Mouse (Mus musculus): ENCODE results near the gene Fam129a. TPM values are rescaled to one million over a fixed set of nuclear protein-coding genes. Genes with fewer than 3 reads are reported as not detected.

Gene Fam129a
- polyA plus RNA-seq, 1 experiment from 2014 or later, result 0.93 TPM

DNA sequence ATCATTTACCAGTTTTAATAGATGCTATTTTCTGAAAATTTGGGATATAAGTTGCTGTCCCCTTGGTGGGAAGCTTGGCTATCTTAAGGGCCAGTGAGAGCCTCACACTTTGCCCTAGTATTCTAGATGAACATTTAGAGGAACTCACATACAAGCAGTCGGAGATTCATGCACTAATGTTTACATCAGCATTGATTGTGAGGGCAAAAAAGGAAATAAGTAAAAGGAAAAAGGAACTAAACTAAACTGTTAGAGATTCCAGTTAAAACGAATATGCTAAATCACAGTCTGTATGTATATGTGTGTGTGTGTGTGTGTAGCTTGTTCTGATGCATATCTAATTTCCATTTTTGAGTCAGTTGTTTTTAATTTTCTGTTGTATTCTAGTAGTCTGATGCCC, 54.7 kb downstream of the Fam129a start:
- DNase-seq (no peak), ATAC-seq (ENCODE audit: low FRiP score, low TSS enrichment) (no peak)
- no peak overlapping the region for H3K4me3 ChIP-seq (replicated peaks; ENCODE audit: low read depth, low read length)
- no peak overlapping the region for H3K27ac ChIP-seq (replicated peaks; ENCODE audit: low read depth, low read length)
- no peak overlapping the region for H3K4me2 ChIP-seq (ENCODE audit: low read length)
- H3K9ac ChIP-seq (replicated peaks; ENCODE audit: low read length), result no peak overlapping the region
- WGBS, result 88% methylated on average over 2 of the region's 2 CpGs
- H3K4me1 ChIP-seq (ENCODE audit: control insufficient read depth, insufficient read depth, low read length), result no peaks in the 10 kb centered on the region
- H3K27me3 ChIP-seq (ENCODE audit: control insufficient read depth, insufficient read depth, low read length), result no peaks in the 10 kb centered on the region
- H3K9me3 ChIP-seq (ENCODE audit: control insufficient read depth, low read length), result no peaks in the 10 kb centered on the region
- no peaks in the 10 kb centered on the region for H3K36me3 ChIP-seq (ENCODE audit: control insufficient read depth, insufficient read depth, low read length)

DNA sequence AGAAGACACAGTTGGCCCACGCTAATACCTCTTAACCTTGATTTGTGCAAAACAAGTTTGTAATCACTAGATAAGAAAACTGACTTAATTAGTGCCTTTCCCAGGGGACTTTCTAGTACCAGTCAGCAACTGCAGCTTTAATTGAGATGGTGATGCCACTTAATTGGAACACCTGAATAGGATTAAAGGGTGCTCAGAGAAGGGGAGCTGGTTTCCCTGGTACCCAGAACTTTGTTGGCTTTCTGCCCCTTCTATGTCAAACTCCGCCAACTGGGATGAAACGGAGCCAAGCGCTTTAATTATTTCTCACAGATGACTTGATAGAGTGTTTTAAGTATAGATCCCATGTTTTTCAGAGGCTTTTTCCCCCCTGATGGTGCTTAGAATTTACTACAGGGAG, 55.6 kb downstream of the Fam129a start:
- Histone ChIP-seq H3K4me2 (ENCODE audit: low read length) (no peak overlapping the region), H3K9ac (replicated peaks; ENCODE audit: low read length) (no peak overlapping the region), H3K4me3 (replicated peaks; ENCODE audit: low read depth, low read length) (no peak overlapping the region), H3K27me3 (ENCODE audit: control insufficient read depth, insufficient read depth, low read length) (no peaks in the 10 kb centered on the region), H3K9me3 (ENCODE audit: control insufficient read depth, low read length) (no peaks in the 10 kb centered on the region), H3K4me1 (ENCODE audit: control insufficient read depth, insufficient read depth, low read length) (peaks cover 8% of the 10 kb centered on the region; the same call in 1 of the 2 replicates), H3K36me3 (ENCODE audit: control insufficient read depth, insufficient read depth, low read length) (no peaks in the 10 kb centered on the region), H3K27ac (replicated peaks; ENCODE audit: low read depth, low read length) (no peak overlapping the region)
- DNase-seq (peak; percentile 53), ATAC-seq (ENCODE audit: low FRiP score, low TSS enrichment) (no peak)
- WGBS, result 47% methylated on average over 4 of the region's 4 CpGs

DNA sequence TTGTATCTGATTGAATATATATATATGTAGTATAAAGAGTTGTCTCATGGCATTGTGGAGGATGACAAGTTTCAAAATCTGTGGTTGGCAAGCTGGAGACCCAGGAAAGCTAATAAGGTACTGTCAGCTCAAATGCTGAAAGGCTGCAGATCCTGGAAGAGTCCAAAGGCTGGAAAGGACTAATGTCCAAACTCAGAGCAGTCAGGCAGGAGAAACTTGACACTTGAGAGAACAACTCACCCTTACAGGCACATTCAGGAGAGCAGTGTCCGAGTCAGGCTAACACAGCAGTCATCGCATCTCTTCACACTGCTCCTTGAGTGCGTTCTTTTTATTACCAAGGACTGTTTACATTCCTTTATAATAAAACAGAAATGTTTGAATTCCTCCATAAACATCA, 56.2 kb downstream of the Fam129a start:
- WGBS, result 64% methylated on average over 3 of the region's 3 CpGs
- Histone ChIP-seq H3K9me3 (ENCODE audit: control insufficient read depth, low read length) (no peaks in the 10 kb centered on the region), H3K4me2 (ENCODE audit: low read length) (no peak overlapping the region), H3K27me3 (ENCODE audit: control insufficient read depth, insufficient read depth, low read length) (no peaks in the 10 kb centered on the region), H3K9ac (replicated peaks; ENCODE audit: low read length) (no peak overlapping the region), H3K4me3 (replicated peaks; ENCODE audit: low read depth, low read length) (no peak overlapping the region), H3K27ac (replicated peaks; ENCODE audit: low read depth, low read length) (no peak overlapping the region), H3K4me1 (ENCODE audit: control insufficient read depth, insufficient read depth, low read length) (peaks cover 8% of the 10 kb centered on the region; the same call in 1 of the 2 replicates), H3K36me3 (ENCODE audit: control insufficient read depth, insufficient read depth, low read length) (no peaks in the 10 kb centered on the region)
- no peak for DNase-seq
- ATAC-seq (ENCODE audit: low FRiP score, low TSS enrichment), result no peak

DNA sequence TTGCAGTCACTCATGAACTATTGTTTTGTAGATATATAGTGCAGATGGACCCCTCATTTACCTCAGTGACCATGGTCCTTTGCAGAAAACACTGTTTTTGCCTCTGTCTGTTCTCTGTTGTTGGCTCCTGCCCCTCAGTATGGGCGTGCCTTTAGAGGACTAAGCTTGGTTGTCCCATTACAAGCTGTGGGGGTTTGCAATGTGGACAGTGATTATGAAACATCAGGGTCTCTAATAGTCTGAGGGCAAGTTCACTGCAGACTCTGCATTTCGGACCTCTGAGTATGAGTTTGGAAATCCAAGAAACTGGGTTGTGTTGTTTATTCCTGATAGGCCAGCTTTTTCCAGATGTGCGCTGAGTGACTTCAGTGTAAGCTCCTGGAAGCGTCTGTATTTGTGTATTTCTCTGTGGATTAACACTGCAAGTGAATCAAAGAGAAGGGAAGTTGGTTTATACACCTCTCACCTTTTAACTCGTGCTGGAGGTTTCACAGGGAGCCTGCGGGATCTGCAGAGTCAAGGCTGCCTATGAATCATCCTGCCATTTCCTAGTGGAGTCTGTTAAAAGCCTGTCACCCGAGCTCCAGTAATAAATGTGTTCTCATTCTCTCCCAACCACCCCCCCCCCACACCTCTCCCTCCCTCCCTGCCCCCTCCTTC, 58.7 kb downstream of the Fam129a start:
- H3K27me3 ChIP-seq (ENCODE audit: control insufficient read depth, insufficient read depth, low read length), result no peaks in the 10 kb centered on the region
- 63% methylated on average over 7 of the region's 7 CpGs for WGBS
- ATAC-seq (ENCODE audit: low FRiP score, low TSS enrichment), result no peak

DNA sequence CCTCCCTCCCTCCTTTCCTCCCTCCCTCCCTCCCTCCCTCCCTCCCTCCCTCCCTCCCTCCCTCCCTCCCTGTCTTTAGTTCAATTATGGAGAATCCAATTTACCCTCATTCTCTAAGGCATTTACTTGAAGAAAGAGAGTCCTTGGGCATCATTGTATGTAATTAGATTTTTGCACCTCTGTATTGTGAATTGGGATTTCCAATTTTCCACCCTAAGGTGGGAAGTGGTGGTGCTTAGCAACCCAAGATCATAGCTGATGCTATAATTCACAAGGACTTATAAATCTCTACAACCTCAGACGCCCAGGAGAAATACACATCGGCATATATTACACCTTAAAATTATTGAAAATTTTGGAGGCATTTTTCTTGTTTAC, 59.3 kb downstream of the Fam129a start:
- DNase-seq (peak; percentile 41), ATAC-seq (ENCODE audit: low FRiP score, low TSS enrichment) (no peak)
- Histone ChIP-seq H3K27ac (replicated peaks; ENCODE audit: low read depth, low read length) (no peak overlapping the region), H3K4me1 (ENCODE audit: control insufficient read depth, insufficient read depth, low read length) (peaks cover 8% of the 10 kb centered on the region; the same call in 1 of the 2 replicates), H3K4me3 (replicated peaks; ENCODE audit: low read depth, low read length) (no peak overlapping the region), H3K9ac (replicated peaks; ENCODE audit: low read length) (no peak overlapping the region), H3K4me2 (ENCODE audit: low read length) (no peak overlapping the region), H3K36me3 (ENCODE audit: control insufficient read depth, insufficient read depth, low read length) (no peaks in the 10 kb centered on the region), H3K9me3 (ENCODE audit: control insufficient read depth, low read length) (no peaks in the 10 kb centered on the region), H3K27me3 (ENCODE audit: control insufficient read depth, insufficient read depth, low read length) (no peaks in the 10 kb centered on the region)
- WGBS, result 58% methylated on average over 2 of the region's 2 CpGs

More for the DNA sequence above, 58.7 kb downstream of the Fam129a start:
- Histone ChIP-seq H3K27ac (replicated peaks; ENCODE audit: low read depth, low read length) (no peak overlapping the region; the same call in 1 of the 2 replicates), H3K9ac (replicated peaks; ENCODE audit: low read length) (no peak overlapping the region), H3K4me1 (ENCODE audit: control insufficient read depth, insufficient read depth, low read length) (peaks cover 8% of the 10 kb centered on the region; the same call in 1 of the 2 replicates), H3K4me2 (ENCODE audit: low read length) (no peak overlapping the region), H3K36me3 (ENCODE audit: control insufficient read depth, insufficient read depth, low read length) (no peaks in the 10 kb centered on the region), H3K9me3 (ENCODE audit: control insufficient read depth, low read length) (no peaks in the 10 kb centered on the region), H3K4me3 (replicated peaks; ENCODE audit: low read depth, low read length) (no peak overlapping the region)
- DNase-seq, result peak; percentile 33

DNA sequence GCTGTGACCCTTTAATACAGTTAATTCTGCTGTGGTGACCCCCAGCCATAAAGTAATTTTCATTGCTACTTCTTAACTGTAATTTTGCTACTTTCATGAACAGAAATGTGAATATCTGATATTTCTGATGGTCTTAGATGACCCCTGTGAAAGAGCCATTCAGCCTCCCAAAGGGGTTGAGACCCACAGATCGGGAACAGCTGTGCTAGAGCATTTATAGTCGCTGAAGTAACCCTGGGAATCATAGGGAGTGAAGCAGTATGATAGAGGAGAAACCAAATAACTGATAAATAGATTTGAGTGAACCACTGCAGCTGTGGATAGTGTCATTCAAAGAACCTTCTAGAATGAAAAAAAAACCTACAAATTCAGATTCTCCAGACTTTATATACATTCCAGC, 60.1 kb downstream of the Fam129a start:
- Histone ChIP-seq H3K27me3 (ENCODE audit: control insufficient read depth, insufficient read depth, low read length) (no peaks in the 10 kb centered on the region), H3K9me3 (ENCODE audit: control insufficient read depth, low read length) (no peaks in the 10 kb centered on the region), H3K36me3 (ENCODE audit: control insufficient read depth, insufficient read depth, low read length) (no peaks in the 10 kb centered on the region), H3K9ac (replicated peaks; ENCODE audit: low read length) (no peak overlapping the region), H3K4me3 (replicated peaks; ENCODE audit: low read depth, low read length) (no peak overlapping the region), H3K4me1 (ENCODE audit: control insufficient read depth, insufficient read depth, low read length) (peaks cover 8% of the 10 kb centered on the region; the same call in 1 of the 2 replicates), H3K4me2 (ENCODE audit: low read length) (no peak overlapping the region), H3K27ac (replicated peaks; ENCODE audit: low read depth, low read length) (no peak overlapping the region)
- ATAC-seq (ENCODE audit: low FRiP score, low TSS enrichment) (no peak), DNase-seq (no peak)
- 54% methylated on average over 2 of the region's 2 CpGs for WGBS

DNA sequence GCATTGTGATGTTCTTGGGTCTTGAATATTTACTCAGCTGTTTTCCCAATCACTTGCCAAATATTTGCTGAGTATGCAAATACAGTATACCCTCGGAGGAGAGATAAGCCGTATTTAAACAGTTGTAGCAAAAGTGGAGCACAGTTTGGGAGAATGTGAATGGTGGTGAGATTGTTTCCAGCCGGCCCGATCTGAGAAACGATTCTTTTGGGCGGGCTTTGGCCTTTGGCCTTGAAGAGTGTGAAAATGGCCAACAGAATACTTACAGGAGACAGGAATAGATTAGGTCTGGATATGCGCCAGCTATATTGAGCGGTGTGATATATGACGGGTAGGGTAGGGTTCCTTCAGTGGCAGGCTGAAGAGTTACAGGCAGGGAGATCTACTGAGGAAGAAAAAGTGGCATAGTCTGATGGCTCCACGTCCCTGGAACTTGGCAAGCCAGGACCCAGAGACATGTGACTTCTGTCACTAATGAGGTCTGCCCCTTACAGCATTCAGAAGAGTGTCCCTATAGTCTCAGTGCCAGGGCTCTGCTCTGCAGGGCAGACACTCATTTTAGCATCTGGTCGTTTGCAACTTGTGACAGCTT, 60.8 kb downstream of the Fam129a start:
- 0 out of 2 replicates have a peak, but pooled peaks have one; percentile 24 for ATAC-seq (ENCODE audit: low FRiP score, low TSS enrichment)
- H3K9me3 ChIP-seq (ENCODE audit: control insufficient read depth, low read length), result no peaks in the 10 kb centered on the region
- peak; percentile 31 for DNase-seq
- no peak overlapping the region for H3K9ac ChIP-seq (replicated peaks; ENCODE audit: low read length)
- no peak overlapping the region for H3K4me2 ChIP-seq (ENCODE audit: low read length)
- WGBS, result 77% methylated on average over 11 of the region's 11 CpGs
- no peak overlapping the region for H3K27ac ChIP-seq (replicated peaks; ENCODE audit: low read depth, low read length)
- H3K4me1 ChIP-seq (ENCODE audit: control insufficient read depth, insufficient read depth, low read length), result peaks cover 8% of the 10 kb centered on the region; the same call in 1 of the 2 replicates
- no peaks in the 10 kb centered on the region for H3K36me3 ChIP-seq (ENCODE audit: control insufficient read depth, insufficient read depth, low read length)
- H3K27me3 ChIP-seq (ENCODE audit: control insufficient read depth, insufficient read depth, low read length), result no peaks in the 10 kb centered on the region
- H3K4me3 ChIP-seq (replicated peaks; ENCODE audit: low read depth, low read length), result no peak overlapping the region

DNA sequence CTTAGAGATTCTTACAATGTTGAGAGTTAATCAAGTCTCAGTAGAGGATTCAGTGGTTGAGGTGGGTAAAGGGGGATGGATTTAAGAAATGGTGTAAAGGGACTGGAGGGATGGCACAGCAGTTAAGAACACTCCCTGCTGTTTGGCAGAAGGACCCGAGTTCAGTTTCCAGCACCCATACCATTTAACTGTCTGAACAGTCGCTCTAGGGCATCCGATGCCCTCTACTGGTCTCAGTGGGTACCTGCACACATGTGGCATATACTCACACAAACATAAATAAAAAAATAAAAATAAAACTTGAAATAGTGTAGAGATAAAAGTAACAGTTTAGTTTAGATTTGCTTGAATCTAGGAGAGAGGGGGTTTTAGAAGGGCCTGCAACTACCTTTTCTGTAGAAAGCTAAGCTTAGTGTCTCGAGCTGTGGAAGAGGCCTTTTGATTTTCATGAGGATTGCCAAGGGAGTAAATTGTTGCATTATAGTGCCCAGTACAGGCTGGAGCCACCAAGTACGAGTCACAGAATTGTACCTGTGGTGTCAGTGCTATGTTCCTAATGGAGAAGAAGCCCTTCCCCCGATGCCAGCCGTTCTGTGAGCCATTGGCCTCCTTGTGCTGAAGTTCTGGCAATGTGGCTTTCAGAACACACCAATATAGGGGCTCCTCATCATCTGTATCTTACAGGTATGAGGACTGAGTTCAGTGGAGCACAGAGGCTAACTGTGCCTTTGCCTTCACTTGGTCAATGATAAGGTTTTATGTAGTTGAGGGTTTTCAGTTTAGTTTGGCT, 61.8 kb downstream of the Fam129a start:
- peaks cover 8% of the 10 kb centered on the region; the same call in 1 of the 2 replicates for H3K4me1 ChIP-seq (ENCODE audit: control insufficient read depth, insufficient read depth, low read length)
- no peak overlapping the region for H3K4me2 ChIP-seq (ENCODE audit: low read length)

More for the DNA sequence above, 61.8 kb downstream of the Fam129a start:
- Histone ChIP-seq H3K27ac (replicated peaks; ENCODE audit: low read depth, low read length) (no peak overlapping the region), H3K9ac (replicated peaks; ENCODE audit: low read length) (no peak overlapping the region), H3K4me3 (replicated peaks; ENCODE audit: low read depth, low read length) (no peak overlapping the region), H3K27me3 (ENCODE audit: control insufficient read depth, insufficient read depth, low read length) (no peaks in the 10 kb centered on the region), H3K9me3 (ENCODE audit: control insufficient read depth, low read length) (no peaks in the 10 kb centered on the region), H3K36me3 (ENCODE audit: control insufficient read depth, insufficient read depth, low read length) (no peaks in the 10 kb centered on the region)
- no peak for DNase-seq
- no peak for ATAC-seq (ENCODE audit: low FRiP score, low TSS enrichment)
- WGBS, result 96% methylated on average over 7 of the region's 7 CpGs

Data from midbrain, embryonic 14.5 days (tissue).